Mouse (Mus musculus): ENCODE results near the gene Tamm41. TPM values are rescaled to one million over a fixed set of nuclear protein-coding genes. Genes with fewer than 3 reads are reported as not detected.

Gene Tamm41
- polyA plus RNA-seq, 1 experiment: 31.8 TPM

- TF ChIP-seq POLR2A (IDR thresholded peaks at IDR 0.05; ENCODE audit: low read depth, low read length) (no peak), CTCF (IDR thresholded peaks at IDR 0.05; ENCODE audit: extremely low read depth, insufficient read length, insufficient replicate concordance, low read depth, low read length) (no peak)
- Histone ChIP-seq H3K27ac (ENCODE audit: insufficient read depth, low read depth, low read length) (no peak overlapping the region), H3K4me3 (ENCODE audit: low read depth, low read length) (no peak overlapping the region), H3K4me1 (ENCODE audit: control insufficient read depth, insufficient read depth, insufficient read length, low read length) (peaks cover 2% of the 10 kb centered on the region; the same call in 1 of the 2 replicates), H3K27me3 (ENCODE audit: control insufficient read depth, insufficient read depth, low read length) (no peaks in the 10 kb centered on the region), H3K36me3 (ENCODE audit: control insufficient read depth, insufficient read depth, low read length) (peaks cover 11% of the 10 kb centered on the region)
- WGBS: 57% methylated on average over 6 of the region's 6 CpGs
Measured at GRCm38 (mm10) chr6:115006948-115007347, 30.7 kb downstream of the Tamm41 start.

- 80% methylated on average over 3 of the region's 3 CpGs for WGBS
- H3K27me3 ChIP-seq (ENCODE audit: control insufficient read depth, insufficient read depth, low read length): no peaks in the 10 kb centered on the region
- H3K4me1 ChIP-seq (ENCODE audit: control insufficient read depth, insufficient read depth, insufficient read length, low read length): peaks cover 2% of the 10 kb centered on the region; the same call in 1 of the 2 replicates
- TF ChIP-seq CTCF (IDR thresholded peaks at IDR 0.05; ENCODE audit: extremely low read depth, insufficient read length, insufficient replicate concordance, low read depth, low read length): no peak
- no peak for TF ChIP-seq POLR2A (IDR thresholded peaks at IDR 0.05; ENCODE audit: low read depth, low read length)
- no peak overlapping the region for H3K4me3 ChIP-seq (ENCODE audit: low read depth, low read length)
- H3K36me3 ChIP-seq (ENCODE audit: control insufficient read depth, insufficient read depth, low read length): peaks cover 10% of the 10 kb centered on the region
- no peak overlapping the region for H3K27ac ChIP-seq (ENCODE audit: insufficient read depth, low read depth, low read length)
Measured at GRCm38 (mm10) chr6:115006065-115006464, 31.6 kb downstream of the Tamm41 start.

- TF ChIP-seq CTCF (IDR thresholded peaks at IDR 0.05; ENCODE audit: extremely low read depth, insufficient read length, insufficient replicate concordance, low read depth, low read length): no peak
- TF ChIP-seq POLR2A (IDR thresholded peaks at IDR 0.05; ENCODE audit: low read depth, low read length): no peak
- no peak overlapping the region for H3K27ac ChIP-seq (ENCODE audit: insufficient read depth, low read depth, low read length)
- no peak overlapping the region for H3K4me3 ChIP-seq (ENCODE audit: low read depth, low read length)
- H3K27me3 ChIP-seq (ENCODE audit: control insufficient read depth, insufficient read depth, low read length): no peaks in the 10 kb centered on the region
- H3K36me3 ChIP-seq (ENCODE audit: control insufficient read depth, insufficient read depth, low read length): peaks cover 5% of the 10 kb centered on the region
- H3K4me1 ChIP-seq (ENCODE audit: control insufficient read depth, insufficient read depth, insufficient read length, low read length): peaks cover 2% of the 10 kb centered on the region; the same call in 1 of the 2 replicates
- WGBS: 93% methylated on average over 8 of the region's 8 CpGs
Measured at GRCm38 (mm10) chr6:115005351-115005890, 32.3 kb downstream of the Tamm41 start.

- Histone ChIP-seq H3K27me3 (ENCODE audit: control insufficient read depth, insufficient read depth, low read length) (no peaks in the 10 kb centered on the region), H3K4me3 (ENCODE audit: low read depth, low read length) (no peak overlapping the region), H3K27ac (ENCODE audit: insufficient read depth, low read depth, low read length) (no peak overlapping the region), H3K36me3 (ENCODE audit: control insufficient read depth, insufficient read depth, low read length) (peaks cover 2% of the 10 kb centered on the region), H3K4me1 (ENCODE audit: control insufficient read depth, insufficient read depth, insufficient read length, low read length) (peaks cover 2% of the 10 kb centered on the region; the same call in 1 of the 2 replicates)
- 93% methylated on average over 8 of the region's 8 CpGs for WGBS
- TF ChIP-seq POLR2A (IDR thresholded peaks at IDR 0.05; ENCODE audit: low read depth, low read length) (no peak), CTCF (IDR thresholded peaks at IDR 0.05; ENCODE audit: extremely low read depth, insufficient read length, insufficient replicate concordance, low read depth, low read length) (no peak)
Measured at GRCm38 (mm10) chr6:115004636-115005035, 33.0 kb downstream of the Tamm41 start.

GRCm38 (mm10) chr6:114998374-114999031 lies 39.2 kb downstream of the Tamm41 start:
- Histone ChIP-seq H3K36me3 (ENCODE audit: control insufficient read depth, insufficient read depth, low read length) (no peaks in the 10 kb centered on the region; the same call in 1 of the 2 replicates), H3K4me3 (ENCODE audit: low read depth, low read length) (no peak overlapping the region), H3K27ac (ENCODE audit: insufficient read depth, low read depth, low read length) (no peak overlapping the region), H3K27me3 (ENCODE audit: control insufficient read depth, insufficient read depth, low read length) (no peaks in the 10 kb centered on the region), H3K4me1 (ENCODE audit: control insufficient read depth, insufficient read depth, insufficient read length, low read length) (peaks cover 5% of the 10 kb centered on the region; the same call in 1 of the 2 replicates)
- TF ChIP-seq CTCF (IDR thresholded peaks at IDR 0.05; ENCODE audit: extremely low read depth, insufficient read length, insufficient replicate concordance, low read depth, low read length) (no peak), POLR2A (IDR thresholded peaks at IDR 0.05; ENCODE audit: low read depth, low read length) (no peak)
- 34% methylated on average over 16 of the region's 16 CpGs for WGBS

- Histone ChIP-seq H3K4me3 (ENCODE audit: low read depth, low read length) (no peak overlapping the region), H3K36me3 (ENCODE audit: control insufficient read depth, insufficient read depth, low read length) (no peaks in the 10 kb centered on the region; the same call in 1 of the 2 replicates), H3K27me3 (ENCODE audit: control insufficient read depth, insufficient read depth, low read length) (no peaks in the 10 kb centered on the region), H3K27ac (ENCODE audit: insufficient read depth, low read depth, low read length) (no peak overlapping the region), H3K4me1 (ENCODE audit: control insufficient read depth, insufficient read depth, insufficient read length, low read length) (peaks cover 5% of the 10 kb centered on the region; the same call in 1 of the 2 replicates)
- 36% methylated on average over 5 of the region's 5 CpGs for WGBS
- TF ChIP-seq POLR2A (IDR thresholded peaks at IDR 0.05; ENCODE audit: low read depth, low read length) (no peak), CTCF (IDR thresholded peaks at IDR 0.05; ENCODE audit: extremely low read depth, insufficient read length, insufficient replicate concordance, low read depth, low read length) (no peak)
Measured at GRCm38 (mm10) chr6:114997471-114997870, 40.2 kb downstream of the Tamm41 start.

- H3K27ac ChIP-seq (ENCODE audit: insufficient read depth, low read depth, low read length): no peak overlapping the region
- H3K36me3 ChIP-seq (ENCODE audit: control insufficient read depth, insufficient read depth, low read length): no peaks in the 10 kb centered on the region; the same call in 1 of the 2 replicates
- H3K27me3 ChIP-seq (ENCODE audit: control insufficient read depth, insufficient read depth, low read length): no peaks in the 10 kb centered on the region
- no peak overlapping the region for H3K4me3 ChIP-seq (ENCODE audit: low read depth, low read length)
- peaks cover 5% of the 10 kb centered on the region; the same call in 1 of the 2 replicates for H3K4me1 ChIP-seq (ENCODE audit: control insufficient read depth, insufficient read depth, insufficient read length, low read length)
- WGBS: 33% methylated on average over 5 of the region's 5 CpGs
- TF ChIP-seq CTCF (IDR thresholded peaks at IDR 0.05; ENCODE audit: extremely low read depth, insufficient read length, insufficient replicate concordance, low read depth, low read length) (no peak), POLR2A (IDR thresholded peaks at IDR 0.05; ENCODE audit: low read depth, low read length) (no peak)
Measured at GRCm38 (mm10) chr6:114996910-114997309, 40.8 kb downstream of the Tamm41 start.

All from small intestine, adult 2 months (tissue).